Mouse (Mus musculus) C2C12 (cell line): ENCODE results near the gene Dazap2. TPM values are rescaled to one million over a fixed set of nuclear protein-coding genes. Genes with fewer than 3 reads are reported as not detected.

Experiments used
- H3K27me3 ChIP-seq: one replicate; pipeline ENCODE4 v1.6.1; 2011; ENCODE audit not compliant: control insufficient read depth, insufficient read depth, insufficient read length
- H3K36me3 ChIP-seq: one replicate; pipeline ENCODE4 v1.6.1; 2011; ENCODE audit not compliant: control insufficient read depth, insufficient read depth
- H3K4me3 ChIP-seq: one replicate; pipeline ENCODE4 v1.5.1; 2011; ENCODE audit warnings: mild to moderate bottlenecking, control low read depth; ENCODE audit not compliant: poor library complexity, insufficient read depth, severe bottlenecking
- H3K79me2 ChIP-seq: one replicate; pipeline ENCODE4 v1.6.1; 2011; ENCODE audit not compliant: control insufficient read depth, insufficient read depth
- H3K79me3 ChIP-seq: one replicate; pipeline ENCODE4 v1.6.1; 2011; ENCODE audit warnings: low read depth, control low read depth
- H3ac ChIP-seq: one replicate; pipeline ENCODE3; 2011; ENCODE audit warnings: low read depth; ENCODE audit not compliant: control insufficient read depth, insufficient read length
- CEBPB ChIP-seq: IDR thresholded peaks from one replicate; pipeline ENCODE4 v1.6.1; 2011; ENCODE audit warnings: low read depth, mild to moderate bottlenecking, control low read depth, moderate library complexity
- CTCF ChIP-seq: IDR thresholded peaks from one replicate; pipeline ENCODE4 v1.5.1; 2011; ENCODE audit not compliant: control insufficient read depth, insufficient read depth, insufficient read length
- FOSL1 ChIP-seq: IDR thresholded peaks from one replicate; pipeline ENCODE4 v1.8.0; 2011; ENCODE audit warnings: mild to moderate bottlenecking, low read length; ENCODE audit not compliant: poor library complexity, insufficient read depth, severe bottlenecking
- MAX ChIP-seq: IDR thresholded peaks from one replicate; pipeline ENCODE4 v1.6.1; 2011; ENCODE audit warnings: mild to moderate bottlenecking, control low read depth
- MYOD1 ChIP-seq: IDR thresholded peaks from one replicate; pipeline ENCODE4 v1.6.1; 2011; ENCODE audit warnings: low read depth; ENCODE audit not compliant: control insufficient read depth, insufficient read length
- MYOG ChIP-seq: IDR thresholded peaks from one replicate; pipeline ENCODE4 v1.6.1; 2011; ENCODE audit not compliant: control insufficient read depth, insufficient read length; ENCODE audit errors: extremely low read depth
- USF1 ChIP-seq: IDR thresholded peaks from one replicate; pipeline ENCODE4 v1.6.1; 2011; ENCODE audit warnings: low read depth, mild to moderate bottlenecking, control low read depth, moderate library complexity
- polyA plus RNA-seq: library from polyadenylated mRNA; unstranded; fragments of >200 nt; fragmentation: generic; extraction: Trizol; gene quantifications from one replicate; pipeline ENCODE4 v1.2.1, GENCODE M21; 2012; ENCODE audit warnings: missing spikeins

The Dazap2 gene
- polyA plus RNA-seq, 1 experiment: 142 TPM

GRCm38 (mm10) chr15:100660306-100660705 is 45.2 kb downstream of the Dazap2 start:
- Histone ChIP-seq H3K79me2 (no peaks in the 10 kb centered on the region), H3K79me3 (no peaks in the 10 kb centered on the region), H3K4me3 (no peak overlapping the region), H3K27me3 (peaks cover 36% of the 10 kb centered on the region), H3ac (no peak overlapping the region), H3K36me3 (no peaks in the 10 kb centered on the region)
- TF ChIP-seq MAX: no peak
- no peak for TF ChIP-seq CTCF
- no peak for TF ChIP-seq CEBPB
- no peak for TF ChIP-seq USF1
- TF ChIP-seq MYOD1: no peak
- TF ChIP-seq FOSL1: no peak
- TF ChIP-seq MYOG: no peak

GRCm38 (mm10) chr15:100660805-100661204 is 45.7 kb downstream of the Dazap2 start:
- TF ChIP-seq MAX (no peak), CEBPB (no peak), CTCF (no peak), FOSL1 (no peak), MYOG (no peak), MYOD1 (no peak), USF1 (no peak)
- Histone ChIP-seq H3K79me2 (no peaks in the 10 kb centered on the region), H3K27me3 (peaks cover 31% of the 10 kb centered on the region), H3K4me3 (no peak overlapping the region), H3K36me3 (no peaks in the 10 kb centered on the region), H3K79me3 (no peaks in the 10 kb centered on the region), H3ac (no peak overlapping the region)

- TF ChIP-seq USF1 (no peak), CEBPB (no peak), MYOG (no peak), FOSL1 (no peak), CTCF (no peak)
- Histone ChIP-seq H3K36me3 (no peaks in the 10 kb centered on the region), H3K79me2 (no peaks in the 10 kb centered on the region), H3K4me3 (no peak overlapping the region), H3ac (no peak overlapping the region), H3K79me3 (no peaks in the 10 kb centered on the region), H3K27me3 (peaks cover 15% of the 10 kb centered on the region)
Observed at GRCm38 (mm10) chr15:100664813-100665274, 49.7 kb downstream of the Dazap2 start.

GRCm38 (mm10) chr15:100665411-100666218 is 50.5 kb downstream of the Dazap2 start:
- H3K4me3 ChIP-seq: no peak overlapping the region
- H3K36me3 ChIP-seq: no peaks in the 10 kb centered on the region
- no peaks in the 10 kb centered on the region for H3K79me2 ChIP-seq
- peaks cover 15% of the 10 kb centered on the region for H3K27me3 ChIP-seq
- H3ac ChIP-seq: no peak overlapping the region
- no peak for TF ChIP-seq MYOD1
- no peak for TF ChIP-seq CEBPB
- TF ChIP-seq MAX: no peak
- no peak for TF ChIP-seq USF1
- no peak for TF ChIP-seq FOSL1
- TF ChIP-seq MYOG: no peak
- TF ChIP-seq CTCF: no peak
- H3K79me3 ChIP-seq: no peaks in the 10 kb centered on the region

- Histone ChIP-seq H3K4me3 (no peak overlapping the region), H3K27me3 (peaks cover 15% of the 10 kb centered on the region)
- no peak for TF ChIP-seq MYOG
- TF ChIP-seq USF1: no peak
- TF ChIP-seq FOSL1: no peak
- no peak for TF ChIP-seq MAX
- TF ChIP-seq CTCF: no peak
- TF ChIP-seq CEBPB: no peak
- TF ChIP-seq MYOD1: no peak
Observed at GRCm38 (mm10) chr15:100666219-100666696, 51.1 kb downstream of the Dazap2 start.

GRCm38 (mm10) chr15:100666851-100667250 is 51.7 kb downstream of the Dazap2 start:
- Histone ChIP-seq H3ac (no peak overlapping the region), H3K79me3 (no peaks in the 10 kb centered on the region), H3K4me3 (no peak overlapping the region), H3K79me2 (no peaks in the 10 kb centered on the region), H3K27me3 (peaks cover 15% of the 10 kb centered on the region), H3K36me3 (no peaks in the 10 kb centered on the region)
- TF ChIP-seq MYOG (no peak), MYOD1 (no peak), CEBPB (no peak), MAX (no peak), FOSL1 (no peak), USF1 (no peak), CTCF (no peak)

More at GRCm38 (mm10) chr15:100666219-100666696, 51.1 kb downstream of the Dazap2 start:
- H3K79me2 ChIP-seq: no peaks in the 10 kb centered on the region
- H3K79me3 ChIP-seq: no peaks in the 10 kb centered on the region
- H3K36me3 ChIP-seq: no peaks in the 10 kb centered on the region
- H3ac ChIP-seq: no peak overlapping the region
